Comparison of ENCODE assay signal across 24 mouse cellular contexts in genomic region chr10:97692913-97693312, GRCm38 (mm10). TPM values are rescaled to one million over a fixed set of nuclear protein-coding genes. Genes with fewer than 3 reads are reported as not detected.
DNase-seq lines count a peak whose midpoint lies in the region; ATAC-seq and TF ChIP-seq lines count a peak whose summit lies in the region.
"Had no signal": no experiment of that assay in that cellular context is flagged by ENCODE, and none has a peak within 500 bp of the region (broad histone marks: within the 10 kb centered on the region; RNA-seq: fewer than 3 reads in every experiment).

TSS of gene Ccer1 (plus strand) at chr10:97693059.

- no peaks in the 10 kb centered on the region for H3K9me3 ChIP-seq in heart, postnatal 0 days (replicated peaks; ENCODE audit: control insufficient read depth, low read length)
- H3K9me3 ChIP-seq: embryonic facial prominence, embryonic 15.5 days had no signal

- no peak within 1 kb of the TSS for H3K27ac ChIP-seq in gastrocnemius, adult 2 months
- H3K27ac ChIP-seq in heart, postnatal 0 days (ENCODE audit: low read depth) = no peak within 1 kb of the TSS
- H3K27ac ChIP-seq: embryonic facial prominence, embryonic 15.5 days; forebrain, embryonic 13.5 days; liver, embryonic 12.5 days; midbrain, embryonic 12.5 days had no signal

- no peak for TF ChIP-seq CTCF in gastrocnemius, adult 2 months (IDR thresholded peaks at IDR 0.05)
- no peak for TF ChIP-seq CTCF in heart, postnatal 0 days (IDR thresholded peaks at IDR 0.05; ENCODE audit: low read depth)

- no peak within 1 kb of the TSS for H3K4me2 ChIP-seq in heart, postnatal 0 days (ENCODE audit: low read depth, low read length)
- H3K4me2 ChIP-seq: embryonic facial prominence, embryonic 15.5 days; forebrain, embryonic 13.5 days; liver, embryonic 12.5 days; lung, embryonic 14.5 days; midbrain, embryonic 12.5 days had no signal

- no peak for TF ChIP-seq EP300 in heart, postnatal 0 days (IDR thresholded peaks at IDR 0.05; ENCODE audit: low read depth)

- H3K27me3 ChIP-seq in heart, postnatal 0 days (ENCODE audit: control insufficient read depth, insufficient read depth, low read length) = no peaks in the 10 kb centered on the region
- H3K27me3 ChIP-seq: embryonic facial prominence, embryonic 15.5 days; forebrain, embryonic 13.5 days; liver, embryonic 12.5 days; midbrain, embryonic 12.5 days had no signal

- WGBS in heart, postnatal 0 days = 71% methylated on average over 19 of the region's 20 CpGs

- peak; percentile 49; the same call in 1 of the 2 replicates for ATAC-seq in heart, postnatal 0 days (ENCODE audit: insufficient read depth, low read depth)
- ATAC-seq: activated CD4-positive, CD25-positive, alpha-beta regulatory T cell, adult 4 months; forebrain, embryonic 13.5 days; liver, embryonic 12.5 days had no signal

- no peaks in the 10 kb centered on the region for H3K4me1 ChIP-seq in heart, postnatal 0 days (ENCODE audit: control insufficient read depth, insufficient read depth)
- H3K4me1 ChIP-seq: embryonic facial prominence, embryonic 15.5 days; forebrain, embryonic 13.5 days; liver, embryonic 12.5 days; midbrain, embryonic 12.5 days had no signal

- no peak within 1 kb of the TSS for H3K4me3 ChIP-seq in gastrocnemius, adult 2 months
- H3K4me3 ChIP-seq in heart, postnatal 0 days (ENCODE audit: low read depth, low read length) = no peak within 1 kb of the TSS
- H3K4me3 ChIP-seq: embryonic facial prominence, embryonic 15.5 days; forebrain, embryonic 13.5 days; liver, embryonic 12.5 days; midbrain, embryonic 12.5 days had no signal

- DNase-seq in gastrocnemius, adult 2 months = peak; percentile 11
- no peak for DNase-seq in gastrocnemius, adult 18-20 months (ENCODE audit: low spot score)
- no peak for DNase-seq in heart, postnatal 0 days (ENCODE audit: low spot score)
- DNase-seq in heart, postnatal 36 days = no peak
- DNase-seq in ovary, postnatal 36 days (ENCODE audit: low spot score) = peak; percentile 6
- no peak for DNase-seq in ovary, postnatal 10 days (ENCODE audit: low spot score)
- DNase-seq in adipocyte (ENCODE audit: low spot score) = no peak
- DNase-seq: cerebellum, adult 8-10 months; kidney, adult 8-10 months; kidney, postnatal 36 days; layer of hippocampus, adult 9-11 months; lung, embryonic 14.5 days; right cerebral cortex, adult 18-20 months; thymus, postnatal 14 days had no signal

- no peak within 1 kb of the TSS for H3K9ac ChIP-seq in heart, postnatal 0 days (replicated peaks; ENCODE audit: low read depth, low read length)
- H3K9ac ChIP-seq: embryonic facial prominence, embryonic 15.5 days; forebrain, embryonic 13.5 days; liver, embryonic 12.5 days; lung, embryonic 14.5 days; midbrain, embryonic 12.5 days had no signal

- intact Hi-C loops in gastrocnemius, adult 2 months (cut with DNase I) = no loop called here
- intact Hi-C loops in heart, postnatal 36 days (cut with DNase I) = no loop called here

- H3K36me3 ChIP-seq in heart, postnatal 0 days (replicated peaks; ENCODE audit: control insufficient read depth, insufficient read depth, low read length) = no peaks in the 10 kb centered on the region
- H3K36me3 ChIP-seq: embryonic facial prominence, embryonic 15.5 days; liver, embryonic 12.5 days; midbrain, embryonic 12.5 days had no signal

RNA-seq across cellular contexts. Expression of gene Ccer1, which starts in this region (rescaled TPM):
- total RNA-seq in gastrocnemius, adult 2 months (2021) = not detected
- total RNA-seq in gastrocnemius, adult 18-20 months (2021) = not detected
- not detected in 2 replicates for total RNA-seq in heart, postnatal 0 days (2014; rRNA removed; ENCODE audit: low replicate concordance)
- polyA plus RNA-seq in heart, postnatal 0 days (2015; fragmentation: Nextera tagmentation; extraction: Ambion mirVana) = not detected in 2 replicates
- not detected for total RNA-seq in heart, postnatal 36 days (2021)
- total RNA-seq: adrenal gland, postnatal 4 days; common myeloid progenitor, adult 5-6 weeks; left cerebral cortex, adult 8-10 months had no signal
- polyA plus RNA-seq: embryonic facial prominence, embryonic 15.5 days; forebrain, embryonic 13.5 days; limb, embryonic 11.5 days; liver, embryonic 12.5 days; lung, embryonic 14.5 days; midbrain, embryonic 12.5 days; small intestine, adult 2 months had no signal

Comparison
In these comparisons a context has a peak if more than half of its experiments do, and no peak if none do; other contexts are left out.
1. Peak in DNase-seq in gastrocnemius, adult 2 months; RNA of the gene not detected or under 1 TPM.
2. Peak in ATAC-seq in heart, postnatal 0 days; RNA of the gene not detected or under 1 TPM.